Mouse (Mus musculus): ENCODE results near the gene Lin28b.

GRCm38 (mm10) chr10:45363396-45363795 is 122.8 kb downstream of the Lin28b start:
- TF ChIP-seq EP300 (IDR thresholded peaks at IDR 0.05; ENCODE audit: insufficient read depth, low read depth, low read length) (no peak), CTCF (IDR thresholded peaks at IDR 0.05) (no peak), POLR2A (IDR thresholded peaks at IDR 0.05; ENCODE audit: insufficient read depth, low read depth, low read length) (no peak)

Data from heart, adult 2 months (tissue).